Mouse (Mus musculus) MEL (cell line): ENCODE results near the gene Trim62. TPM values are rescaled to one million over a fixed set of nuclear protein-coding genes. Genes with fewer than 3 reads are reported as not detected.

Source experiments
- DNase-seq: peaks from one replicate; pipeline ENCODE4 v3.0.0; 2011; ENCODE audit warnings: low read depth, low spot score
- H3K27ac ChIP-seq: 2 replicates; pipeline ENCODE4 v1.5.1; 2012; ENCODE audit warnings: low read depth, mild to moderate bottlenecking, control low read depth, low read length, moderate library complexity; ENCODE audit not compliant: control insufficient read depth
- H3K27me3 ChIP-seq, 2 experiments: fragments of 150-350 bp in 1 of 2; sonication (generic) in 1 of 2; 2 replicates each; pipeline ENCODE4 v1.6.1; 2012; ENCODE audit warnings: low read length in 2 of 2, mild to moderate bottlenecking in 2 of 2, improper control_type of control experiment in 1 of 2, moderate library complexity in 1 of 2; ENCODE audit not compliant: insufficient read depth in 2 of 2, control insufficient read depth in 1 of 2
- H3K36me3 ChIP-seq, 2 experiments: 2 replicates each; pipeline ENCODE4 v1.6.1; 2012 to 2014; ENCODE audit warnings: low read length in 2 of 2, improper control_type of control experiment in 1 of 2, inconsistent platforms in 1 of 2, mild to moderate bottlenecking in 1 of 2; ENCODE audit not compliant: insufficient read depth in 2 of 2, control insufficient read depth in 1 of 2
- H3K4me1 ChIP-seq, 2 experiments: fragments of 150-350 bp in 1 of 2; sonication (generic) in 1 of 2; 2 replicates each; pipeline ENCODE4 v1.6.1; 2012; ENCODE audit warnings: low read length in 2 of 2, improper control_type of control experiment in 1 of 2, mild to moderate bottlenecking in 1 of 2; ENCODE audit not compliant: insufficient read depth in 2 of 2, control insufficient read depth in 1 of 2
- H3K4me3 ChIP-seq, 2 experiments: fragments of 150-350 bp in 1 of 2; sonication (generic) in 1 of 2; 2 replicates each; pipeline ENCODE4 v1.5.1; 2012; ENCODE audit warnings: low read depth in 2 of 2, low read length in 2 of 2, mild to moderate bottlenecking in 2 of 2, moderate library complexity in 2 of 2, control low read depth in 1 of 2, improper control_type of control experiment in 1 of 2; ENCODE audit not compliant: control insufficient read depth in 1 of 2, insufficient read depth in 1 of 2
- H3K79me2 ChIP-seq: 2 replicates; pipeline ENCODE4 v1.6.1; 2012; ENCODE audit warnings: mild to moderate bottlenecking, low read length, moderate library complexity; ENCODE audit not compliant: control insufficient read depth, poor library complexity, insufficient read depth
- H3K9ac ChIP-seq: 2 replicates; pipeline ENCODE4 v1.6.1; 2012; ENCODE audit warnings: low read depth, mild to moderate bottlenecking, control low read depth, low read length, moderate library complexity; ENCODE audit not compliant: control insufficient read depth, poor library complexity, severe bottlenecking
- H3K9me3 ChIP-seq: fragments of 150-350 bp; sonication (generic); replicated peaks from 2 replicates; pipeline ENCODE4 v1.6.1; 2012; ENCODE audit warnings: mild to moderate bottlenecking, low read length, improper control_type of control experiment, moderate library complexity; ENCODE audit not compliant: insufficient read depth
- BHLHE40 ChIP-seq: IDR thresholded peaks from 2 replicates; pipeline ENCODE4 v1.6.1; 2012; ENCODE audit warnings: low read depth, mild to moderate bottlenecking, inconsistent platforms, low read length, improper control_type of control experiment, borderline replicate concordance
- CHD1 ChIP-seq: IDR thresholded peaks from 2 replicates; pipeline ENCODE4 v1.6.1; 2012; ENCODE audit warnings: low read depth, mild to moderate bottlenecking, inconsistent platforms, low read length, improper control_type of control experiment
- CTCF ChIP-seq, 3 experiments: IDR thresholded peaks in 2 of 3; conservative IDR thresholded peaks in 1 of 3; 2 replicates each; pipeline ENCODE4 v1.5.1; 2011 to 2012; ENCODE audit warnings: low read length in 3 of 3, low read depth in 2 of 3, mild to moderate bottlenecking in 2 of 3, improper control_type of control experiment in 1 of 3, inconsistent platforms in 1 of 3, mixed read lengths in 1 of 3, moderate library complexity in 1 of 3; ENCODE audit not compliant: control insufficient read depth in 1 of 3, insufficient read depth in 1 of 3, poor library complexity in 1 of 3, severe bottlenecking in 1 of 3
- E2F4 ChIP-seq: IDR thresholded peaks from 2 replicates; pipeline ENCODE4 v1.6.1; 2011; ENCODE audit warnings: low read depth, low read length, improper control_type of control experiment, borderline replicate concordance
- GATA1 ChIP-seq: IDR thresholded peaks from 2 replicates; pipeline ENCODE4 v1.6.1; 2011; ENCODE audit warnings: low read depth, low read length, improper control_type of control experiment
- HCFC1 ChIP-seq: IDR thresholded peaks from 2 replicates; pipeline ENCODE4 v1.6.1; 2012; ENCODE audit warnings: low read depth, mild to moderate bottlenecking, inconsistent platforms, low read length, improper control_type of control experiment, moderate library complexity
- KAT2A ChIP-seq: conservative IDR thresholded peaks from 2 replicates; pipeline ENCODE4 v1.6.1; 2012; ENCODE audit warnings: low read depth, low read length, improper control_type of control experiment, inconsistent platforms
- MAX ChIP-seq: IDR thresholded peaks from 2 replicates; pipeline ENCODE4 v1.6.1; 2011; ENCODE audit warnings: low read length, improper control_type of control experiment
- MAZ ChIP-seq: IDR thresholded peaks from 2 replicates; pipeline ENCODE4 v1.6.1; 2012; ENCODE audit warnings: low read depth, mild to moderate bottlenecking, inconsistent platforms, low read length, improper control_type of control experiment
- MXI1 ChIP-seq: IDR thresholded peaks from 2 replicates; pipeline ENCODE4 v1.6.1; 2011; ENCODE audit warnings: mild to moderate bottlenecking, low read depth, low read length, improper control_type of control experiment
- MYB ChIP-seq: IDR thresholded peaks from 2 replicates; pipeline ENCODE4 v1.6.1; 2011; ENCODE audit warnings: mild to moderate bottlenecking, low read depth, low read length, improper control_type of control experiment
- MYC ChIP-seq: IDR thresholded peaks from 2 replicates; pipeline ENCODE4 v1.6.1; 2011; ENCODE audit warnings: low read depth, mild to moderate bottlenecking, low read length, improper control_type of control experiment, moderate library complexity
- NRF1 ChIP-seq: IDR thresholded peaks from 2 replicates; pipeline ENCODE4 v1.6.1; 2014; ENCODE audit warnings: low read depth, mild to moderate bottlenecking, inconsistent platforms, low read length, improper control_type of control experiment, moderate library complexity; ENCODE audit not compliant: poor library complexity, insufficient read depth, severe bottlenecking
- POLR2AphosphoS5 ChIP-seq: IDR thresholded peaks from 2 replicates; pipeline ENCODE4 v1.6.1; 2012; ENCODE audit warnings: low read depth, borderline replicate concordance, mild to moderate bottlenecking, inconsistent platforms, low read length, moderate library complexity, mixed read lengths
- RAD21 ChIP-seq: IDR thresholded peaks from 2 replicates; pipeline ENCODE4 v1.6.1; 2011; ENCODE audit warnings: mild to moderate bottlenecking, low read depth, low read length, improper control_type of control experiment
- SIN3A ChIP-seq: IDR thresholded peaks from 2 replicates; pipeline ENCODE4 v1.6.1; 2012; ENCODE audit warnings: low read length, improper control_type of control experiment, inconsistent platforms
- SMC3 ChIP-seq: IDR thresholded peaks from 2 replicates; pipeline ENCODE4 v1.6.1; 2011; ENCODE audit warnings: low read depth, low read length, improper control_type of control experiment
- TCF12 ChIP-seq: IDR thresholded peaks from 2 replicates; pipeline ENCODE4 v1.6.1; 2014; ENCODE audit warnings: low read depth, mild to moderate bottlenecking, inconsistent platforms, low read length, improper control_type of control experiment, moderate library complexity
- UBTF ChIP-seq: IDR thresholded peaks from 2 replicates; pipeline ENCODE4 v1.6.1; 2012; ENCODE audit warnings: low read depth, mild to moderate bottlenecking, inconsistent platforms, low read length, improper control_type of control experiment, moderate library complexity, borderline replicate concordance; ENCODE audit not compliant: insufficient read depth
- ZKSCAN1 ChIP-seq: IDR thresholded peaks from 2 replicates; pipeline ENCODE4 v1.6.1; 2012; ENCODE audit warnings: low read depth, mild to moderate bottlenecking, inconsistent platforms, low read length, improper control_type of control experiment, moderate library complexity
- ZMIZ1 ChIP-seq: IDR thresholded peaks from 2 replicates; pipeline ENCODE4 v1.6.1; 2012; ENCODE audit warnings: low read depth, mild to moderate bottlenecking, inconsistent platforms, low read length, improper control_type of control experiment, moderate library complexity
- polyA plus RNA-seq, 2 experiments: library from polyadenylated mRNA; stranded (reverse) in 1 of 2; unstranded in 1 of 2; fragments of >175 nt in 1 of 2; fragments of >200 nt in 1 of 2; gene quantifications; 2 replicates each; pipeline versions ENCODE4 v1.2.1 to v1.2.4; 2012; ENCODE audit warnings: low replicate concordance in 2 of 2, low read depth in 1 of 2; ENCODE audit not compliant: insufficient read length in 2 of 2, insufficient read depth in 1 of 2, missing spikeins in 1 of 2
- total RNA-seq: library from RNA; depleted of rRNA; stranded (reverse); fragments of 300-350 nt; gene quantifications from 2 replicates; pipeline ENCODE4 v1.2.3, GENCODE M21; 2012

Gene Trim62
- total and polyA plus RNA-seq, 3 experiments, result 0.12 to 1.2 TPM; not detected in 1

DNA sequence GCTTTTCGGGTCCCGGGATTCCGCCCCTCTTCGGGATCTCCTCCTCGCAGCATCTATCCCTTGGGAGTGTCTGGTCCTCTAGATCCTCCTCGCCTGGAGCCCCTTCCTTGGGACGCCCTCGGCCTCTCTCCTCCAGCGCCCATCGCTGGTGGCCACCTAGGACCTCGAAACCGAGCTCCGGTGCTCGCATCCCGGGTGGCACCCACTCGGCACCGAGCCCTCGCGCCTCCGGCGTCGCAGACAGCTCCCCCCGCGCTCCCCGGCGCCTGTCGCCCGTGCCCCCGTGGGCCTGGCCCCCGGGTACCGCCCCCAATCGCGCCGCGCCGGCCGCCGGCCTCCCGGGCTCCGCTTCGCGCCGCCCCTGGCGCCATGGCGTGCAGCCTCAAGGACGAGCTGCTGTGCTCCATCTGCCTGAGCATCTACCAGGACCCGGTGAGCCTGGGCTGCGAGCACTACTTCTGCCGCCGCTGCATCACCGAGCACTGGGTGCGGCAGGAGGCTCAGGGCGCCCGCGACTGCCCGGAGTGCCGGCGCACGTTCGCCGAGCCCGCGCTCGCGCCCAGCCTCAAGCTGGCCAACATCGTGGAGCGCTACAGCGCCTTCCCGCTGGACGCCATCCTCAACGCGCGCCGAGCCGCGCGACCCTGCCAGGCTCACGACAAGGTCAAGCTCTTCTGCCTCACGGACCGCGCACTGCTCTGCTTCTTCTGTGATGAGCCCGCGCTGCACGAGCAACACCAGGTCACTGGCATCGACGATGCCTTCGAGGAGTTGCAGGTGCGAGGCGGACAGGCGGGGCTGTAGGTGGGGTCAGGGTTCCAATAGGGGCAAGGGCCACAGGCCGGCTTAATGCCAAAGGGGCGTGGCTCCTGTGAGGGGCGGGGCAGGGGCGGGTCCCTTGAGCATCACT is 676 bp downstream of the Trim62 start:
- Histone ChIP-seq H3K27me3 (peaks cover 2 to 8% of the 10 kb centered on the region in 2 experiments), H3K9me3 (no peaks in the 10 kb centered on the region), H3K4me3 (peak overlapping the region; percentile 74 to 77; a peak in 3 of 4 replicates), H3K4me1 (peaks cover 0 to 5% of the 10 kb centered on the region in 2 experiments; a peak in 2 of 4 replicates), H3K79me2 (no peaks in the 10 kb centered on the region), H3K9ac (peak overlapping the region; percentile 58), H3K27ac (no peak overlapping the region), H3K36me3 (no peaks in the 10 kb centered on the region)
- peak; percentile 42 for DNase-seq
- TF ChIP-seq SIN3A (no peak), E2F4 (no peak), KAT2A (no peak), NRF1 (no peak), MAZ (no peak), UBTF (no peak), RAD21 (no peak), CHD1 (no peak), ZMIZ1 (no peak), BHLHE40 (no peak), MYB (no peak), ZKSCAN1 (no peak), TCF12 (no peak), HCFC1 (no peak)

DNA sequence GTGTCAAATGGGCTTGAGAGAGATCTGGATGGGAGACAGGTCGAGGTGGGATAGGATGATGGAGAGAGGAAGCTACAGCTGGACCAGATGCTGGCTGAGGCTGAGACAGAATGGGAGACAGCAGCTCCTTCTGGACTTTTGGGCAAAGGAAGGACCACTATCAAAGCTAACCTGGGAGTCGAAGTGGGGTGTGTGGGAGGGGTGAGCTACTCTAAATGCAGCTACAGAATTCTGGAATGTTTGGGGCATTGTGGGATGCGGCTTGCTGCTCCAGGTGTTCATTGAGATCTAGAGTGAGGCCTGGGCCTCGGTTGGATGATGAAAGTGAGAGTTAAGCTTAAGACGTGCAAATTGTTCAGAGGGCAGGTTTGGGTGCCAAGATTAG is 1.3 kb downstream of the Trim62 start:
- H3K9me3 ChIP-seq, result no peaks in the 10 kb centered on the region
- TF ChIP-seq SIN3A (no peak), MAX (no peak), CTCF (IDR thresholded peaks at IDR 0.05 in 2 of 3, conservative IDR thresholded peaks at IDR 0.05 in 1 of 3; ENCODE audit: control insufficient read depth in 1 of 3, insufficient read depth in 1 of 3, low read depth in 2 of 3, low read length in 3 of 3, poor library complexity in 1 of 3, severe bottlenecking in 1 of 3) (no peak), MYC (no peak), MYB (no peak), ZKSCAN1 (no peak), NRF1 (no peak), GATA1 (no peak), SMC3 (no peak), MXI1 (no peak), POLR2AphosphoS5 (no peak), E2F4 (no peak)
- no peaks in the 10 kb centered on the region for H3K79me2 ChIP-seq
- no peak overlapping the region for H3K27ac ChIP-seq
- no peaks in the 10 kb centered on the region for H3K36me3 ChIP-seq
- no peak overlapping the region for H3K9ac ChIP-seq
- DNase-seq, result no peak
- H3K27me3 ChIP-seq, result peaks cover 2 to 8% of the 10 kb centered on the region in 2 experiments
- H3K4me3 ChIP-seq, result no peak overlapping the region
- H3K4me1 ChIP-seq, result peaks cover 0 to 5% of the 10 kb centered on the region in 2 experiments; a peak in 2 of 4 replicates
